Mouse (Mus musculus) MEL (cell line): ENCODE results near the gene Serp2.

ENCODE experiments used
- CTCF ChIP-seq, 3 experiments: IDR thresholded peaks in 2 of 3; conservative IDR thresholded peaks in 1 of 3; 2 replicates each; pipeline ENCODE4 v1.5.1; 2011 to 2012; ENCODE audit warnings: low read length in 3 of 3, low read depth in 2 of 3, mild to moderate bottlenecking in 2 of 3, improper control_type of control experiment in 1 of 3, inconsistent platforms in 1 of 3, mixed read lengths in 1 of 3, moderate library complexity in 1 of 3; ENCODE audit not compliant: control insufficient read depth in 1 of 3, insufficient read depth in 1 of 3, poor library complexity in 1 of 3, severe bottlenecking in 1 of 3
- KAT2A ChIP-seq: conservative IDR thresholded peaks from 2 replicates; pipeline ENCODE4 v1.6.1; 2012; ENCODE audit warnings: low read depth, low read length, improper control_type of control experiment, inconsistent platforms
- POLR2AphosphoS2 ChIP-seq: IDR thresholded peaks from 2 replicates; pipeline ENCODE4 v1.6.1; 2011; ENCODE audit warnings: low read length, improper control_type of control experiment
- POLR2AphosphoS5 ChIP-seq: IDR thresholded peaks from 2 replicates; pipeline ENCODE4 v1.6.1; 2012; ENCODE audit warnings: low read depth, borderline replicate concordance, mild to moderate bottlenecking, inconsistent platforms, low read length, moderate library complexity, mixed read lengths
- RAD21 ChIP-seq: IDR thresholded peaks from 2 replicates; pipeline ENCODE4 v1.6.1; 2011; ENCODE audit warnings: mild to moderate bottlenecking, low read depth, low read length, improper control_type of control experiment

GRCm38 (mm10) chr14:76601654-76602053 lies 45.0 kb upstream of the Serp2 start:
- TF ChIP-seq POLR2AphosphoS5 (no peak), CTCF (IDR thresholded peaks at IDR 0.05 in 2 of 3, conservative IDR thresholded peaks at IDR 0.05 in 1 of 3; ENCODE audit: control insufficient read depth in 1 of 3, insufficient read depth in 1 of 3, low read depth in 2 of 3, low read length in 3 of 3, poor library complexity in 1 of 3, severe bottlenecking in 1 of 3) (no peak), RAD21 (no peak), POLR2AphosphoS2 (no peak), KAT2A (no peak)
